Mouse (Mus musculus) bone marrow, adult 2 months (tissue): ENCODE data around the gene Stn1. TPM values are rescaled to one million over a fixed set of nuclear protein-coding genes. Genes with fewer than 3 reads are reported as not detected.

ENCODE experiments used
- H3K27ac ChIP-seq: fragments of 200-500 bp; 2 replicates; pipeline ENCODE4 v1.5.1; 2012; ENCODE audit warnings: low read depth, mild to moderate bottlenecking, control low read depth, inconsistent platforms, low read length; ENCODE audit not compliant: control insufficient read depth, poor library complexity, insufficient read depth
- H3K4me1 ChIP-seq: fragments of 200-500 bp; 2 replicates; pipeline ENCODE4 v1.6.1; 2011; ENCODE audit warnings: low read length; ENCODE audit not compliant: control insufficient read depth, insufficient read depth
- H3K4me3 ChIP-seq: fragments of 200-500 bp; replicated peaks from 2 replicates; pipeline ENCODE3; 2011; ENCODE audit warnings: mild to moderate bottlenecking, low read depth, low read length, control low read depth; ENCODE audit not compliant: control insufficient read depth
- CTCF ChIP-seq: fragments of 200-500 bp; IDR thresholded peaks from 2 replicates; pipeline ENCODE4 v1.5.1; 2011; ENCODE audit warnings: low read length, control low read depth; ENCODE audit not compliant: control insufficient read depth, insufficient read depth
- POLR2A ChIP-seq: fragments of 200-500 bp; IDR thresholded peaks from 2 replicates; pipeline ENCODE4 v1.6.1; 2011; ENCODE audit warnings: low read depth, mild to moderate bottlenecking, control low read depth, low read length, borderline replicate concordance; ENCODE audit not compliant: control insufficient read depth
- WGBS: fragments of 180-500 bp; shearing (Covaris S2); methylation state at CpG from one replicate; pipeline ENCODE4 v1.1.7; 2018; 5-methylcytosine and 5-hydroxymethylcytosine counted together
- polyA plus RNA-seq: library from polyadenylated mRNA; stranded (reverse); fragments of >200 nt; gene quantifications from 2 replicates; pipeline ENCODE4 v1.2.4, GENCODE M21; 2011; ENCODE audit warnings: low replicate concordance; ENCODE audit not compliant: missing spikeins, insufficient read depth, insufficient read length

Stn1 gene
- polyA plus RNA-seq, 1 experiment, result 19.1 TPM

DNA sequence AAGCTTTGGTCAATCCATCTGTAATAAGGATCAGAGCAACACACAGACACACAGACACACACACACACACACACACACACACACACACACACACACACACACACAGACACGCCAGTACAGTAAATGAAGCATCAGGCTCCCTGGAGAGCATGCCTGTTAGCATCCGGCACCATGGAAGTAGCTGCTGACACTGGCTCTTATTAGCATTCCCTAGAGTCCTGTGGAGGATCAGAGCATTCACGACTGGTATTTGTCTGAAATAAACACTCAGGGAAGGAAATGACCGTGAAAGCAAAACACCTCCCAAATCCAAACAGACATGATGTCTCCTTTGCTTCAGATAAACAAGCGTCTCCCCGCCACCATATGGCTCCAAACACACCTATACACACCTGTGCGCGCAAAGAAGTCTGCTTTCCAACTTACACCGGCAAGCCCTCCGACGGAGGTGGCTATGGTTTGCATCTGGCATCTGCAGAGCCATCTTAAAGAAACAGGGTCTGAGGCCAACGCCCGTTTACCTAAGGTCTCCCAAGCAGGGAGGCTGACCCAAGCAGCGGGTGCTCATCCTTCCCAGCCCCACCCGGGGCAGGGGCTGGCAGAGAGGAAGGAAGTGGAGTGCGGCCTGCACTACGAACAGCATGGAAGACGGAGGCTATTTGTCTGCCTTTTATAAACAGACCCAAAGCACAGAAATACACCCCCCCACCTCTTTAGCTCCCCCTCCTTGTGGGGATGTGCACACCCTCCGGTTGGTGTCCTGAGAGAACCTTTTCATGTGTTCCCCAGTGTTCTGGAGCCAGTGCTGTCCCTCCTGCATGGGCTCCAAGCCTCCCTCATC, 77.0 kb downstream of the Stn1 start:
- H3K27ac ChIP-seq, result no peak overlapping the region
- 60% methylated on average over 19 of the region's 19 CpGs for WGBS
- no peaks in the 10 kb centered on the region; the same call in 1 of the 2 replicates for H3K4me1 ChIP-seq

GRCm38 (mm10) chr19:47459214-47459613, 78.1 kb downstream of the Stn1 start:
- H3K4me3 ChIP-seq, result no peak overlapping the region

More for the DNA sequence above, 77.0 kb downstream of the Stn1 start:
- TF ChIP-seq POLR2A, result no peak
- no peak for TF ChIP-seq CTCF
- no peak overlapping the region for H3K4me3 ChIP-seq

GRCm38 (mm10) chr19:47458504-47459161, 78.7 kb downstream of the Stn1 start:
- no peaks in the 10 kb centered on the region; the same call in none of the 2 replicates for H3K4me1 ChIP-seq
- H3K27ac ChIP-seq, result no peak overlapping the region
- H3K4me3 ChIP-seq, result no peak overlapping the region

More at GRCm38 (mm10) chr19:47459214-47459613, 78.1 kb downstream of the Stn1 start:
- 72% methylated on average over 5 of the region's 5 CpGs for WGBS
- H3K4me1 ChIP-seq, result no peaks in the 10 kb centered on the region; the same call in 1 of the 2 replicates
- no peak overlapping the region for H3K27ac ChIP-seq
- TF ChIP-seq POLR2A (no peak), CTCF (no peak)

GRCm38 (mm10) chr19:47457711-47458503, 79.4 kb downstream of the Stn1 start:
- WGBS, result 71% methylated on average over 13 of the region's 13 CpGs
- no peak overlapping the region for H3K27ac ChIP-seq
- no peak overlapping the region for H3K4me3 ChIP-seq
- TF ChIP-seq CTCF, result no peak
- no peak for TF ChIP-seq POLR2A
- no peaks in the 10 kb centered on the region; the same call in none of the 2 replicates for H3K4me1 ChIP-seq

More at GRCm38 (mm10) chr19:47458504-47459161, 78.7 kb downstream of the Stn1 start:
- WGBS, result 52% methylated on average over 17 of the region's 17 CpGs
- TF ChIP-seq POLR2A (no peak), CTCF (no peak)

DNA sequence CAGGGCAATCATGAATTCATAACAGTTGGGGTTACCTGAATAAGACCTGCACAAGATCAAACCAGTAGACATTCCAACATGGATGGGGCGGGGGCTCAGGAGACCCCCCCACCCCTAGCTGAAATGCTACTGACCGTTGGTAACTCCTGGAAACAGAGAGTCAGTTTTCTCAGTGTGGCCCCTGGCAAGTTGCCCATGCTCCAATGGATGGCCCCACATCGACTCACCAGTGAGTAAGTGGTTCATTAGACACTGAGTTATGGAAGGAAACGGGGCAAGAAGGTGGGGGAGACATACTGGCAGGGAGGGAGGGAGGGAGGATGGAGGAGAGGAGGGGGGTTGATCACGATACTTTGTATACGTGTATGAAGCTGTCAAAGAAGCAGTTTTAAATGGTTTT, 81.3 kb downstream of the Stn1 start:
- Histone ChIP-seq H3K27ac (no peak overlapping the region), H3K4me3 (no peak overlapping the region), H3K4me1 (no peaks in the 10 kb centered on the region; the same call in none of the 2 replicates)
- WGBS, result 43% methylated on average over 6 of the region's 6 CpGs
- TF ChIP-seq POLR2A (no peak), CTCF (no peak)

- WGBS, result 60% methylated on average over 15 of the region's 15 CpGs
- Histone ChIP-seq H3K27ac (no peak overlapping the region), H3K4me3 (no peak overlapping the region), H3K4me1 (no peaks in the 10 kb centered on the region; the same call in none of the 2 replicates)
- TF ChIP-seq POLR2A, result no peak
- TF ChIP-seq CTCF, result no peak
Observed at GRCm38 (mm10) chr19:47455001-47455755, 82.1 kb downstream of the Stn1 start.

DNA sequence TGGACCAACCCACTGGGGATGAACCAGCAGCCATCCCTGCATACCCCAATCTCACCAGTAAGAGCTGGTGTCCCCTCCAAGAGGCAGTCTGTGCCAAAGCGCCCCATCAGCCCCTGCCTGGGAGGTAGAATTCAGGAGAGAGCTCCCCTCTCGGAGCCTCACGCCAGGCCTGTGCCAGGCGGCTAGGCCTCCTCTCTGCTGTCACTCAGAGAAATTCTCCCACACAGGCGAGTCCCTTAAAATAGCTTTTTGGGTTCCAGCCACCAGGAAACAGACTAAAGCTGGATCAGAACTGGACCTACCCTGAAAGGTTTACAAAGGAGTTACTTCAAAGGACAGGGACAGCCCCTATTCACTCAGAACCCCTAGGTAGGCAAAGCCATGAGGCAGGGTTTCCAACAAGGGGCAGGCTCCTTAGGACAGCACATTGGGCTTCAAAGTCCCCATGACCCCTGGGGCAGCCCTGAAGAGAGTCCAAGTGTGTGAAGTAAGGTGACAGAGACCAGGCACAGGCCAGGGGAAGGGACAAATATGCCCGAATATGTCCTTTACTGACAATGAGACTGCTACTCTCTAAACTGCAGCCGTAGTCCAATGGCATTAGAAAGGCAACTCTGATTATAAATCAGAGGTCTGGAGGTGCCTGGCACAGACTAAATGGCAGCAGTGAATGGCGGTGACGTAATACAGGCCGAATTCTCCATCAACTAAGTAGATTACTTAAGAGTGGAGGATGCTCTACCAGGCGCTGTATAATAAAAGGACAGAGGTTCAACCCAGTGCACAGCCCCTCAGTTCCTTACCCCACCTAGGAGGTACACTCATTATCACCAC, 82.9 kb downstream of the Stn1 start:
- no peak overlapping the region for H3K4me3 ChIP-seq
- no peaks in the 10 kb centered on the region; the same call in none of the 2 replicates for H3K4me1 ChIP-seq
- 74% methylated on average over 11 of the region's 11 CpGs for WGBS
- TF ChIP-seq CTCF, result no peak
- TF ChIP-seq POLR2A, result no peak
- no peak overlapping the region; the same call in 1 of the 2 replicates for H3K27ac ChIP-seq
